Comparison of ENCODE assay signal across 8 mouse cellular contexts in genomic region chr11:97510966-97511660, GRCm38 (mm10). TPM values are rescaled to one million over a fixed set of nuclear protein-coding genes. Genes with fewer than 3 reads are reported as not detected.
DNase-seq lines count a peak whose midpoint lies in the region; ATAC-seq lines count a peak whose summit lies in the region.

No protein-coding gene starts in this region.

- peak; percentile 72 for DNase-seq in urinary bladder, postnatal 14 days (ENCODE audit: low spot score)
- no peak for DNase-seq in urinary bladder, adult 2 months (ENCODE audit: low spot score)
- peak; percentile 74 for DNase-seq in cerebellum, adult 11-12 months
- peak; percentile 29 to 60 for DNase-seq in gastrocnemius, adult 8-10 months (ENCODE audit: low spot score in 2 of 2)
- peak; percentile 76 for DNase-seq in liver, embryonic 11.5 days (ENCODE audit: low spot score)
- DNase-seq in thymus, postnatal 14 days, result peak; percentile 75

- H3K9ac ChIP-seq in hindbrain, embryonic 16.5 days (ENCODE audit: low read depth, low read length), result no peak overlapping the region
- H3K9ac ChIP-seq in liver, embryonic 11.5 days (ENCODE audit: low read depth, low read length), result no peak overlapping the region
- no peak overlapping the region for H3K9ac ChIP-seq in neural tube, embryonic 12.5 days

- 21% methylated on average over 10 of the region's 10 CpGs for WGBS in hindbrain, embryonic 16.5 days
- WGBS in liver, embryonic 11.5 days, result 31% methylated on average over 10 of the region's 10 CpGs
- 35% methylated on average over 10 of the region's 10 CpGs for WGBS in neural tube, embryonic 12.5 days

- H3K27me3 ChIP-seq in hindbrain, embryonic 16.5 days (replicated peaks; ENCODE audit: control insufficient read depth, insufficient read depth, low read length), result no peaks in the 10 kb centered on the region
- no peaks in the 10 kb centered on the region; the same call in 1 of the 2 replicates for H3K27me3 ChIP-seq in liver, embryonic 11.5 days (replicated peaks; ENCODE audit: control insufficient read depth, insufficient read depth, low read length)
- H3K27me3 ChIP-seq in neural tube, embryonic 12.5 days (replicated peaks), result no peaks in the 10 kb centered on the region

- peak overlapping the region; percentile 57; the same call in 1 of the 2 replicates for H3K27ac ChIP-seq in hindbrain, embryonic 16.5 days (ENCODE audit: low read depth, low read length)
- no peak overlapping the region for H3K27ac ChIP-seq in liver, embryonic 11.5 days (ENCODE audit: low read depth, low read length)
- no peak overlapping the region for H3K27ac ChIP-seq in neural tube, embryonic 12.5 days

- H3K36me3 ChIP-seq in hindbrain, embryonic 16.5 days (ENCODE audit: control insufficient read depth, insufficient read depth, low read length), result peaks cover 14% of the 10 kb centered on the region
- H3K36me3 ChIP-seq in liver, embryonic 11.5 days (ENCODE audit: control insufficient read depth, insufficient read depth, low read length), result no peaks in the 10 kb centered on the region
- peaks cover 17% of the 10 kb centered on the region for H3K36me3 ChIP-seq in neural tube, embryonic 12.5 days

- ATAC-seq in hindbrain, embryonic 16.5 days, result no peak
- ATAC-seq in liver, embryonic 11.5 days (replicated peaks; ENCODE audit: low FRiP score), result peak; percentile 53
- ATAC-seq in neural tube, embryonic 12.5 days (ENCODE audit: low FRiP score, low read depth), result no peak

- no peak overlapping the region for H3K4me3 ChIP-seq in hindbrain, embryonic 16.5 days (ENCODE audit: low read length)
- peak overlapping the region; percentile 17 for H3K4me3 ChIP-seq in liver, embryonic 11.5 days (ENCODE audit: low read depth, low read length)
- no peak overlapping the region for H3K4me3 ChIP-seq in neural tube, embryonic 12.5 days

- no peak overlapping the region; the same call in 1 of the 2 replicates for H3K4me2 ChIP-seq in hindbrain, embryonic 16.5 days (ENCODE audit: low read length)
- H3K4me2 ChIP-seq in liver, embryonic 11.5 days, result peak overlapping the region; percentile 57
- H3K4me2 ChIP-seq in neural tube, embryonic 12.5 days (replicated peaks), result 0 out of 2 replicates have a peak overlapping the region, but pooled peaks have one; percentile 12

- H3K4me1 ChIP-seq in hindbrain, embryonic 16.5 days (ENCODE audit: control insufficient read depth, insufficient read depth, low read depth, low read length), result peaks cover 15% of the 10 kb centered on the region
- H3K4me1 ChIP-seq in liver, embryonic 11.5 days (replicated peaks; ENCODE audit: control insufficient read depth, insufficient read depth, low read length), result 0 out of 2 replicates have a peak, but pooled peaks cover 6% of the 10 kb centered on the region
- H3K4me1 ChIP-seq in neural tube, embryonic 12.5 days, result peaks cover 21% of the 10 kb centered on the region

- H3K9me3 ChIP-seq in hindbrain, embryonic 16.5 days (ENCODE audit: control insufficient read depth, low read length), result no peaks in the 10 kb centered on the region
- no peaks in the 10 kb centered on the region for H3K9me3 ChIP-seq in liver, embryonic 11.5 days (ENCODE audit: control insufficient read depth, low read length)
- H3K9me3 ChIP-seq in neural tube, embryonic 12.5 days, result no peaks in the 10 kb centered on the region

RNA-seq across cellular contexts. Expression of gene 4933428G20Rik, which starts 11.0 kb away (rescaled TPM):
- not detected in 2 replicates for polyA plus RNA-seq in urinary bladder, adult 2 months (2012; rRNA removed)
- not detected for total RNA-seq in gastrocnemius, adult 8-10 months (2022)
- polyA plus RNA-seq in hindbrain, embryonic 16.5 days (2015; fragmentation: Nextera tagmentation; extraction: Ambion mirVana), result 0.85 and 0.87 TPM in 2 replicates
- 0.21 and 0.44 TPM in 2 replicates for polyA plus RNA-seq in liver, embryonic 11.5 days (2014; fragmentation: Nextera tagmentation; extraction: Ambion mirVana)
- polyA plus RNA-seq in neural tube, embryonic 12.5 days (2016; fragmentation: Nextera tagmentation; extraction: Ambion mirVana), result 0.66 and 0.87 TPM in 2 replicates
